Mouse (Mus musculus) hindbrain, postnatal 0 days (tissue): ENCODE data around the gene Arhgap24. TPM values are rescaled to one million over a fixed set of nuclear protein-coding genes. Genes with fewer than 3 reads are reported as not detected.

Experiments used
- ATAC-seq: fragments of 200-750 bp; cut with Nextera tagmentation; 2 replicates; pipeline ENCODE4 v1.8.0; 2017; ENCODE audit warnings: mild to moderate bottlenecking, moderate TSS enrichment, moderate library complexity
- DNase-seq: peaks from one replicate; pipeline ENCODE4 v3.0.0-alpha.2; 2015; ENCODE audit warnings: low spot score
- H3K27ac ChIP-seq: fragments of 300-500 bp; sonication (generic); 2 replicates; pipeline ENCODE4 v1.5.1; 2014; ENCODE audit warnings: mild to moderate bottlenecking
- H3K27me3 ChIP-seq: fragments of 300-500 bp; sonication (generic); 2 replicates; pipeline ENCODE4 v1.6.1; 2014; ENCODE audit warnings: low read length, mixed read lengths; ENCODE audit not compliant: insufficient read depth
- H3K36me3 ChIP-seq: fragments of 300-500 bp; sonication (generic); 2 replicates; pipeline ENCODE4 v1.6.1; 2014; ENCODE audit warnings: low read length, mixed read lengths; ENCODE audit not compliant: insufficient read depth
- H3K4me1 ChIP-seq: fragments of 300-500 bp; sonication (generic); 2 replicates; pipeline ENCODE4 v1.6.1; 2014; ENCODE audit warnings: antibody characterized with exemption, low read length, mixed read lengths; ENCODE audit not compliant: insufficient read depth
- H3K4me2 ChIP-seq: fragments of 300-500 bp; sonication (generic); 2 replicates; pipeline ENCODE4 v1.6.1; 2014; ENCODE audit warnings: low read depth, mild to moderate bottlenecking, low read length, moderate library complexity, mixed read lengths
- H3K4me3 ChIP-seq: fragments of 300-500 bp; sonication (generic); 2 replicates; pipeline ENCODE4 v1.5.1; 2014; ENCODE audit warnings: low read length
- H3K9ac ChIP-seq: fragments of 300-500 bp; sonication (generic); replicated peaks from 2 replicates; pipeline ENCODE4 v1.6.1; 2014; ENCODE audit warnings: mild to moderate bottlenecking, low read length, moderate library complexity, mixed read lengths
- H3K9me3 ChIP-seq: fragments of 300-500 bp; sonication (generic); 2 replicates; pipeline ENCODE4 v1.6.1; 2016; ENCODE audit warnings: low read length, mixed read lengths
- CTCF ChIP-seq: IDR thresholded peaks from 2 replicates; pipeline ENCODE4 v1.5.1; 2016; ENCODE audit warnings: antibody characterized with exemption, control low read depth, low read depth
- WGBS: fragments of 180-500 bp; shearing (Covaris S2); extraction: QIAGEN DNeasy Blood & Tissue Kit; methylation state at CpG from one replicate; pipeline ENCODE4 v1.1.7; 2014; 5-methylcytosine and 5-hydroxymethylcytosine counted together
- polyA plus RNA-seq: library from polyadenylated mRNA; unstranded; fragments of >200 nt; fragmentation: Nextera tagmentation; extraction: Ambion mirVana; gene quantifications from 2 replicates; pipeline ENCODE4 v1.2.1, GENCODE M21; 2015
- total RNA-seq: library from RNA; depleted of rRNA; stranded (reverse); fragments of >200 nt; gene quantifications from 2 replicates; pipeline ENCODE4 v1.2.3, GENCODE M21; 2014

The Arhgap24 gene
- total and polyA plus RNA-seq, 2 experiments from 2014 or later: 11.4 to 14.2 TPM

DNA sequence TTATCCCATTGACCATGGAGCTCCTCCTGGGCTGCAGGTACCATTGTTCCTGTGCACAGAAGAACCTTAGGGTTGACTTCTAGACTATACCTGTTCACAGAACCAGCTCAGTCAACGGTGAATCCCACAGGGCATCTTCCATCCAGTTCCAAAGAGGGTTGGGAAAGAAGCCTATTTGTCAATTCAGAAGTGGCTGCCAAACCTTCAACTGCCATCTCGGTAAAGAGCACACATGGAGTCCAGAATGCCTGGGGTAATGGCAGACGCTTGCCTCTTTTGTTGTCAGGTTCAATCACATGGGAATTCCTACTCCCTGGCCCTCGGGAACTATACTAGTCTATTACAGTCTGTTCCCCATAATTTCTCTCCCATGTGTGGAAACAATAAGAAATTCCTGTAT lies 30.5 kb downstream of the Arhgap24 start:
- TF ChIP-seq CTCF: no peak
- Histone ChIP-seq H3K4me1 (no peaks in the 10 kb centered on the region), H3K4me2 (no peak overlapping the region), H3K27ac (no peak overlapping the region), H3K27me3 (no peaks in the 10 kb centered on the region), H3K36me3 (no peaks in the 10 kb centered on the region), H3K9ac (no peak overlapping the region), H3K9me3 (no peaks in the 10 kb centered on the region), H3K4me3 (no peak overlapping the region)
- ATAC-seq: no peak
- WGBS: 63% methylated on average over 4 of the region's 4 CpGs
- no peak for DNase-seq

DNA sequence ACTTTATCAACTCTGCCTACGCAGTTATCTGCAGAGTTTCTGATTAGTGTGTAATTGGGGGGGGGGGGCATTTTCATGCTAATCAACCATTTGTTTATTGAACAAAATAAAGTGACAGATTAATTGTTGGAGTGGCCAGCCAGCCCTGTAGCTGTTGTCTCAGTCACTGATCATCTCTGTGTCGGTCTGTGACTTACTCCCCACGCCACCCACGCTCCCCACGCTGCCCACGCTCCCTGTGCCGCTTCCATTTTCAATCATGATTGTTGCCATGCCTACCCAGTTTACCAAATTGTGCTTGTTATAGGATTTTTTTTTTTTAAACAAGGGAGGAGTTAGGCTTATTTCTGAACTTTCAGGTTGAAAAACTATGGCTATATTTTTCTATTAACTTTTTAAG lies 34.3 kb downstream of the Arhgap24 start:
- Histone ChIP-seq H3K36me3 (no peaks in the 10 kb centered on the region), H3K9ac (no peak overlapping the region), H3K27ac (no peak overlapping the region), H3K4me2 (no peak overlapping the region), H3K4me1 (no peaks in the 10 kb centered on the region), H3K27me3 (no peaks in the 10 kb centered on the region), H3K4me3 (no peak overlapping the region), H3K9me3 (no peaks in the 10 kb centered on the region)
- ATAC-seq: no peak
- TF ChIP-seq CTCF: no peak
- DNase-seq: no peak
- 20% methylated on average over 7 of the region's 7 CpGs for WGBS

DNA sequence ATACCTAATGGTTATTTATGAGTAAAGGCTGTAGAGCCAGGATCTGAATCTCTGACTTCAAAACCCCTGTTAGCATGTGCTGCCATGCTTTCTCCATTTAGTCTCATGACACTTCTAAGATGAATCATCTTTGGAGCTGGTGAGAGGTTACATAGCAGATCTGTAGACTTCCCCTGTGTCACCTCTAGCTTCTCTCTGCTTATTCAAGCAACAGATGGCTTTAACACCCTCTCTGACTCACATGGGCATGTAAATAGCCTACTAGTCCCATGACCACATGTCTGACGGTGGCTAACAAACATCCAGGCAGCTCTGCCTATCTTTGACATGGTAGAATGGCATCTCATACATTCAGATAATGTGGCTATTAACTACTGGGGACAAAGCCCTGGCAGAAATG lies 39.3 kb downstream of the Arhgap24 start:
- H3K4me1 ChIP-seq: no peaks in the 10 kb centered on the region
- 77% methylated on average over 1 of the region's 1 CpGs for WGBS
- H3K4me2 ChIP-seq: no peak overlapping the region
- H3K4me3 ChIP-seq: no peak overlapping the region
- no peak overlapping the region for H3K9ac ChIP-seq
- ATAC-seq: no peak
- no peak overlapping the region for H3K27ac ChIP-seq
- H3K36me3 ChIP-seq: no peaks in the 10 kb centered on the region
- H3K9me3 ChIP-seq: no peaks in the 10 kb centered on the region
- no peaks in the 10 kb centered on the region for H3K27me3 ChIP-seq
- no peak for DNase-seq
- no peak for TF ChIP-seq CTCF

DNA sequence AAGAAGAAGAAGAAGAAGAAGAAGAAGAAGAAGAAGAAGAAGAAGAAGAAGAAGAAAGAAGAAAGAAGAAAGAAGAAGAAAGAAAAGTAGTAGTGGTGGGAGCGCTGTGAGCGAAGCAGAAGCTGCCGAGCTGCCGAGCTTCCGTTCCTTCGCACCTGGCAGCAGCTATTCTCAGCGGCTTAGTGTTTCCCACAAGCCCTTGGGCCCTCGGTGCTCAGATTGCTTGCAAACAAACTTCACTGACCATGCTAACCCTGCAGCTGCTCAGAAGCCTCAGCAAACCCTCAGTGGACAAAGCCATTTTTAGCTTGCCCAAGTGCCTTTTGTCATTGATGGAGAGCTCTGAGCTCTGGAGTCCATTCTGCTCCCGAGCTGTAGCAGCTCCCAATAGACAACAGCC lies 54.1 kb downstream of the Arhgap24 start:
- WGBS: 83% methylated on average over 9 of the region's 9 CpGs
- no peak for DNase-seq
- no peaks in the 10 kb centered on the region for H3K36me3 ChIP-seq
- no peak overlapping the region for H3K9ac ChIP-seq
- H3K27ac ChIP-seq: no peak overlapping the region
- H3K27me3 ChIP-seq: no peaks in the 10 kb centered on the region
- H3K4me1 ChIP-seq: no peaks in the 10 kb centered on the region
- TF ChIP-seq CTCF: no peak
- ATAC-seq: no peak
- H3K9me3 ChIP-seq: no peaks in the 10 kb centered on the region
- no peak overlapping the region for H3K4me3 ChIP-seq
- no peak overlapping the region for H3K4me2 ChIP-seq

DNA sequence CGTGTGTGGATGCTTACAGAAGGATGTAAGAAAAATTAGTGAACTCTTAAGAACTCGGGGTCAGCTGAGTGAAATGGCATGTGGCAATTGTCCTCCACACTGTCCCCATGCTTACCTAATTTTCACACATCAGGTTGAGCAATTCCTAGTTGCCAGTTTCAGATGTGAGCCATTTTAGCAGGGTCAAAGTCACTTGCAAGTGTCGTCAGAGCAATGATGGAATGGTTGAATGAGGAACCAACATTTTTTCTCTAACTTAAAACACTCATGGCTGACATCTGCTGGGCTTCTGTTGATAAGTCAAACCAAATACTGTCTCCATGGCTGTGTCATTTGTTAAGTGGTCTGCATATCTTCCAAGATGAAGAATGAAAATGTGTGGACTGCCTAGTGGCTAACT lies 56.6 kb downstream of the Arhgap24 start:
- Histone ChIP-seq H3K4me3 (no peak overlapping the region), H3K9ac (no peak overlapping the region), H3K27ac (no peak overlapping the region), H3K27me3 (no peaks in the 10 kb centered on the region), H3K4me2 (no peak overlapping the region), H3K4me1 (no peaks in the 10 kb centered on the region), H3K36me3 (no peaks in the 10 kb centered on the region), H3K9me3 (no peaks in the 10 kb centered on the region)
- no peak for DNase-seq
- WGBS: 80% methylated on average over 3 of the region's 3 CpGs
- no peak for ATAC-seq
- TF ChIP-seq CTCF: no peak

DNA sequence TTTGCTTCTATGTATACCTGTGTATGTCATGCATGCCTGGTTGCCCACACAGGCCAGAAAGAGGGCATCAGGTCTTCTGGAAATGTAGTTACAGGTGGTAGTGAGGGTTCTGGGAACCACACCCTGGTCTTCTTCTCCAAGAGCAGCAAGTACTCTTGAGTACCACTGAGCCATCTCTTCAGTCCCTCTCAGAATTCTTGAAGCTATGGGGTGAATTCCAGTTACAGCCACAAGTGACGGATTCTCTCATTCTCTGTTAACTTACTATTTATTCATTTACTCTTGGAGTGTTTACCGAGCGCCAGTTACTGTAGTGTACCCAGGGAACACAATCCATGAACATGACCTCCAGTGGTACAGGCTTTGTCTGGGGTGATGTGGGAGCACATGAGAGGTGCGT lies 65.1 kb downstream of the Arhgap24 start:
- no peak overlapping the region for H3K4me3 ChIP-seq
- TF ChIP-seq CTCF: no peak
- H3K9me3 ChIP-seq: no peaks in the 10 kb centered on the region
- H3K27me3 ChIP-seq: no peaks in the 10 kb centered on the region
- H3K4me1 ChIP-seq: no peaks in the 10 kb centered on the region
- ATAC-seq: no peak
- no peak overlapping the region for H3K9ac ChIP-seq
- no peak for DNase-seq
- no peak overlapping the region for H3K27ac ChIP-seq
- no peak overlapping the region for H3K4me2 ChIP-seq
- H3K36me3 ChIP-seq: no peaks in the 10 kb centered on the region
- 91% methylated on average over 4 of the region's 4 CpGs for WGBS

DNA sequence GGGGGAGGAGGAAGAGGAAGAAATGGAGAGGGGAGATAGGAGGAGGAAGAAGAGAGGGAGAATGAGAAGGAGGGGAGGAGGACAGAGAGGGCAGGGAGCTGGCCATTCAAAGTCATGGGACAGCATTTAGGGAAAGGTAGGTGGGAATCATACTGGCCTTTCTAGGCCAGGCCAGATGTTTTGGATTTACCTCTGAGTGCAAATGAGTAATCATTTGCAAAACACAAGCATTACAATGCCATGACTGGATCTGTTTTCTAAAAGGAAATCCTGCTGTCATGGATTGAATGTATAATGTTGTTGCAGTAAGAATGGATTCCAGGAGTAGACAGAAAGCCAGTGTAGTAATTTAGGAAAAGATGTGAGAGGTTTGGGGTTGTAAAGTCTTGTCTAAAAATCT lies 66.6 kb downstream of the Arhgap24 start:
- Histone ChIP-seq H3K27ac (no peak overlapping the region), H3K27me3 (no peaks in the 10 kb centered on the region), H3K4me3 (no peak overlapping the region), H3K4me2 (no peak overlapping the region), H3K9me3 (no peaks in the 10 kb centered on the region), H3K36me3 (no peaks in the 10 kb centered on the region), H3K4me1 (no peaks in the 10 kb centered on the region), H3K9ac (no peak overlapping the region)
- ATAC-seq (no peak), DNase-seq (no peak)
- TF ChIP-seq CTCF: no peak
